Mouse (Mus musculus) liver, adult 10 weeks (tissue): ENCODE results near the gene Olfr957. TPM values are rescaled to one million over a fixed set of nuclear protein-coding genes. Genes with fewer than 3 reads are reported as not detected.

Experiments used
- polyA plus RNA-seq: library from polyadenylated mRNA; stranded (reverse); fragments of 350-450 nt; fragmentation: Illumina TruSeq; extraction: RNeasy Lipid Tissue Mini Kit (QIAGEN cat#74804); gene quantifications from one replicate; pipeline ENCODE4 v1.2.3, GENCODE M21; 2014; ENCODE audit warnings: low read depth, low replicate concordance

The Olfr957 gene
- not detected for polyA plus RNA-seq

DNA sequence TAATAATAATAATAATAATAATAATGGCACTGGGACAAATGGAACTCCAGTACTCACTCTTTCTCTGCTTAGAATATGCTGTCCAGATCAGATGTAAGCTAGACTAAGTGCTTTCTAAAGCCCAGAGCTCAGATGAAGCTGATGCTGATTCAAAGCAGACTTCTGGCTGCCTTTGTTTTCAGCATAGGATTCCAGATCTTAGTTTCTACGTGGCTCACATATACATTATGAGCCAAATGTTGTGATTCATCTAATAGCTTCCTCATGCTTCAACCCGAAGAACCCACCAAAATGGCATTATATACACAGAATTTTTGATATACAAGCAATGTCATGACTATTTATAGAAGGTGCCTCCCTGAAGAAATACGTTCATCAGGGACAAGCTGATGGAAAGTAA is at the start of gene Olfr957:
Olfr957 (minus strand) TSS at position 279 of the 400 bp plus-strand sequence.

DNA sequence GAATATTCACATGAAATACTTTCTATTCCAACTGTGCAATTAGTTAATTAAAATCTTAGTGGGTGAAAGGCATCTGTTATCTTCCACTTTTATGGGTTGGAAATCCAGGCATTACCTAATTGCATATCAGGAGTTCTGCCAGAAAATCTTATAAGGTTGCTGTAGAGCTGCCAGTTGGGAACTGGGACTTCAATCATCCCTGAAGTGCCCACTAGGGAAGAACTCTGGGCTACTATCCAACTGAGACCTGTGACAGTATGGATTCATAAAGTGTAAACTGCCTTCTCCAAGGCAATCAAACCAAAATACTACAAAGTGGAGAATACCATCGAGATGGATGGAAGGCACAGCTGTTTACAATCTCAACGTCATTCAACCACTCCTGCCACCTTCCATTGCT is 38.3 kb upstream of the Olfr957 start, which contains the start of gene Olfr958:
Olfr958 (minus strand) TSS at position 109 of the 400 bp plus-strand sequence.

DNA sequence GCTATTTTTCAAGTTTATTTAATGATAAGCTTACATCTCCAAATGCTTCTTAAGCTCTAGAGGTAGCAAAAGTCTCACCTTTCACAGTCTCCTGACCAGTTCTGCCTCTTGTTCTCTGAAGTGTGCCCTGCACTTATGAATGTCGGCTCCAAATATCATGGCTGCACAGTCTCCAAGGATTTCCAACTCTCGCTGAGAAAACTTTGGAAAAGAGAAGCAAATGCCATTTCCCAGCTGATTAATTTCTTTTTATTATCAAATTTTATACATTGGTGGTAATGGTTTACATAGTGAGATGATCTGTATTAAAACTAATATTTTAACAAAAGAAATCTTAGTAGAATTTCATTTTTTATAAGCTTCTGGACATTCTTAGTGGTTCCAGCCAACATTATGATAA is 21.7 kb downstream of the Olfr957 start, which contains the start of gene Olfr44:
Olfr44 (minus strand) TSS at position 101 of the 400 bp plus-strand sequence.

DNA sequence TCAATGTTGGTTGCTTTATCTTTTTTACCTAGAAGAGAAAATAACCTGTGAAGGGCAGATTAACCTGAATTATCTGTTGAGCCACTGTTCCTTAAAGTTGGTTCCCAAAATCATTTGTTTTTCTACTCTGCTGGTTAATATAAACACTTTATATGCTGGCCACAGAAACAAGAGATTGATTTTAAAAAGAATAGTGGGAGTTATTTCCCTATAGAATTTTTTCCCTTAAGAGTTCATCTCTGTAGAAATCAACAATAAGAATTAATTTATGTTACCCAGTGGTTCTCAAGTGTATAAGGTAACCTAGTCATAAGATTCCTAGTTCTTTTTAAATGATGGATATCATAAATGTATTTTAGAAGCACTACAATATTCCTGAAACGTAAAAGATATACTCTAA is 43.8 kb downstream of the Olfr957 start, which contains the start of gene Olfr955:
Olfr955 (minus strand) TSS at position 101 of the 400 bp plus-strand sequence.

Other genes starting within 250 kb of the Olfr957 start
- not detected for gene Olfr945, start 239.0 kb downstream of the Olfr957 start, polyA plus RNA-seq
- not detected for gene Olfr948, start 189.8 kb downstream of the Olfr957 start, polyA plus RNA-seq
- gene Olfr951, start 128.4 kb downstream of the Olfr957 start, polyA plus RNA-seq = not detected
- gene Olfr952, start 88.7 kb downstream of the Olfr957 start, polyA plus RNA-seq = not detected
- gene Olfr954, start 59.1 kb downstream of the Olfr957 start, polyA plus RNA-seq = not detected
- not detected for gene Olfr955, start 43.9 kb downstream of the Olfr957 start, polyA plus RNA-seq
- not detected for gene Olfr44, start 21.8 kb downstream of the Olfr957 start, polyA plus RNA-seq
- not detected for gene Olfr958, start 38.2 kb upstream of the Olfr957 start, polyA plus RNA-seq
- gene Olfr959, start 59.8 kb upstream of the Olfr957 start, polyA plus RNA-seq = not detected
- not detected for gene AW551984, start 88.6 kb upstream of the Olfr957 start, polyA plus RNA-seq
- not detected for gene Olfr148, start 94.8 kb upstream of the Olfr957 start, polyA plus RNA-seq
- not detected for gene Olfr960, start 105.6 kb upstream of the Olfr957 start, polyA plus RNA-seq
- gene Olfr961, start 129.3 kb upstream of the Olfr957 start, polyA plus RNA-seq = not detected
- gene Olfr963, start 151.4 kb upstream of the Olfr957 start, polyA plus RNA-seq = not detected
- gene Olfr149, start 191.3 kb upstream of the Olfr957 start, polyA plus RNA-seq = not detected
- gene Olfr965, start 195.5 kb upstream of the Olfr957 start, polyA plus RNA-seq = not detected
- gene Olfr150, start 215.2 kb upstream of the Olfr957 start, polyA plus RNA-seq = not detected
- gene Olfr967, start 230.4 kb upstream of the Olfr957 start, polyA plus RNA-seq = not detected